Comparison of ENCODE assay signal across 13 mouse cellular contexts in genomic region chr2:156267636-156268035, GRCm38 (mm10).
"Had no signal": no experiment of that assay in that cellular context is flagged by ENCODE, and none has a peak within 500 bp of the region (broad histone marks: within the 10 kb centered on the region; RNA-seq: fewer than 3 reads in every experiment).

No protein-coding gene starts in this region.

- H3K27me3 ChIP-seq: limb, embryonic 12.5 days; liver, embryonic 13.5 days; lung, embryonic 15.5 days; midbrain, embryonic 12.5 days had no signal

- DNase-seq: kidney, adult 11 months; kidney, adult 9 months; kidney, postnatal 36 days; liver; liver, embryonic 13.5 days; liver, postnatal 0 days; right cerebral cortex, postnatal 14 days had no signal

- H3K9ac ChIP-seq: limb, embryonic 12.5 days; liver, embryonic 13.5 days; liver, postnatal 0 days; lung, embryonic 15.5 days; midbrain, embryonic 12.5 days had no signal

- ATAC-seq: liver, postnatal 0 days; midbrain, embryonic 16.5 days had no signal

- H3K9me3 ChIP-seq: limb, embryonic 12.5 days; liver, embryonic 13.5 days; lung, embryonic 15.5 days; midbrain, embryonic 12.5 days had no signal

- H3K4me2 ChIP-seq: limb, embryonic 12.5 days; liver, embryonic 13.5 days; lung, embryonic 15.5 days; midbrain, embryonic 12.5 days had no signal

- H3K27ac ChIP-seq: kidney, postnatal 0 days; limb, embryonic 12.5 days; liver, embryonic 13.5 days; lung, embryonic 15.5 days; midbrain, embryonic 12.5 days; stomach, postnatal 0 days had no signal

- H3K4me1 ChIP-seq: limb, embryonic 12.5 days; liver, embryonic 13.5 days; lung, embryonic 15.5 days; midbrain, embryonic 12.5 days had no signal

- H3K4me3 ChIP-seq: limb, embryonic 12.5 days; liver, embryonic 13.5 days; lung, embryonic 15.5 days; midbrain, embryonic 12.5 days had no signal
